Mouse (Mus musculus) spleen, adult 2 months (tissue): ENCODE measurements around the gene Ccdc137. TPM values are rescaled to one million over a fixed set of nuclear protein-coding genes. Genes with fewer than 3 reads are reported as not detected.

Experiments used
- DNase-seq, 2 experiments: peaks; one replicate each; pipeline versions ENCODE4 v3.0.0 to v3.0.0-alpha.2; 2012 to 2021; ENCODE audit warnings: low spot score in 2 of 2, low read depth in 1 of 2
- H3K27ac ChIP-seq: fragments of 200-500 bp; 2 replicates; pipeline ENCODE4 v1.5.1; 2012; ENCODE audit warnings: low read length, inconsistent platforms; ENCODE audit not compliant: insufficient read depth
- H3K27me3 ChIP-seq: fragments of 200-500 bp; 2 replicates; pipeline ENCODE4 v1.6.1; 2012; ENCODE audit warnings: mild to moderate bottlenecking, moderate library complexity, low read length, inconsistent platforms; ENCODE audit not compliant: control insufficient read depth, insufficient read depth
- H3K36me3 ChIP-seq: fragments of 200-500 bp; 2 replicates; pipeline ENCODE4 v1.6.1; 2012; ENCODE audit warnings: mild to moderate bottlenecking, low read length, inconsistent platforms; ENCODE audit not compliant: control insufficient read depth, insufficient read depth
- H3K4me1 ChIP-seq: fragments of 200-500 bp; 2 replicates; pipeline ENCODE4 v1.6.1; 2011; ENCODE audit warnings: inconsistent platforms; ENCODE audit not compliant: control insufficient read depth, insufficient read depth, insufficient read length
- H3K4me3 ChIP-seq: fragments of 200-500 bp; 2 replicates; pipeline ENCODE4 v1.5.1; 2011; ENCODE audit warnings: mild to moderate bottlenecking, inconsistent platforms; ENCODE audit not compliant: insufficient read depth, insufficient read length; ENCODE audit errors: extremely low read depth
- CTCF ChIP-seq: fragments of 200-500 bp; IDR thresholded peaks from 2 replicates; pipeline ENCODE4 v1.5.1; 2011; ENCODE audit warnings: mild to moderate bottlenecking, inconsistent platforms; ENCODE audit not compliant: insufficient read depth, insufficient read length, insufficient replicate concordance; ENCODE audit errors: extremely low read depth
- POLR2A ChIP-seq: fragments of 200-500 bp; IDR thresholded peaks from 2 replicates; pipeline ENCODE4 v1.6.1; 2011; ENCODE audit warnings: low read depth, low read length, inconsistent platforms
- WGBS: fragments of 180-500 bp; shearing (Covaris S2); methylation state at CpG from one replicate; pipeline ENCODE4 v1.1.7; 2018; 5-methylcytosine and 5-hydroxymethylcytosine counted together
- polyA plus RNA-seq: library from polyadenylated mRNA; depleted of rRNA; stranded (reverse); fragments of >200 nt; gene quantifications from 2 replicates; pipeline ENCODE4 v1.2.3, GENCODE M21; 2012

The Ccdc137 gene
- polyA plus RNA-seq, 1 experiment: 11.2 TPM

DNA sequence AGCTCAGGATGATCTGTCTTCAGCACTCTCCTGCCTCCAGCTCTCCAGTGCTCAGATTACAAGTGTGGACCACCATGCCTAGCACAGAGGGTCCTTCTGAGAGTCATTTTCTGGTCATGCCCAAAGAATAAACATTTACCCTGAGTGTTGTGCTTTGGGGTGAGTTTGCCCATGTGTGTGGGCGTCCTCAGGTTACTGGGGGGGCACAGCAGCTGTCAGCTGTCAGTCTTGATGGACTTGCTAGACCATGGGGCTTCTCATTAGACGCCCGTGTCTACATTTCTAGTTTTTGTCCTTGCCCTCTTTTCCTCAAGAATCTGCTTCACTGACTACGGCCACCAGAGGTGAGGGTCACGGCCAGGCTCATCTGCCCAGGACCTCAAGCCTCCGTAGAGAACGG is 10.7 kb upstream of the Ccdc137 start:
- 93% methylated on average over 7 of the region's 7 CpGs for WGBS
- H3K27ac ChIP-seq: no peak overlapping the region
- no peak for DNase-seq
- no peaks in the 10 kb centered on the region for H3K27me3 ChIP-seq
- no peaks in the 10 kb centered on the region for H3K4me1 ChIP-seq
- no peaks in the 10 kb centered on the region for H3K36me3 ChIP-seq
- H3K4me3 ChIP-seq: no peak overlapping the region
- TF ChIP-seq POLR2A (no peak), CTCF (no peak)

GRCm38 (mm10) chr11:120452246-120452645 is 5.7 kb upstream of the Ccdc137 start:
- Histone ChIP-seq H3K4me1 (no peaks in the 10 kb centered on the region), H3K36me3 (no peaks in the 10 kb centered on the region), H3K4me3 (no peak overlapping the region), H3K27ac (no peak overlapping the region), H3K27me3 (no peaks in the 10 kb centered on the region)
- no peak for TF ChIP-seq POLR2A
- TF ChIP-seq CTCF: no peak
- WGBS: 79% methylated on average over 3 of the region's 3 CpGs
- DNase-seq: no peak

GRCm38 (mm10) chr11:120453306-120453705 is 4.6 kb upstream of the Ccdc137 start, which contains the start of gene Pde6g:
TSS of gene Pde6g (minus strand) at chr11:120453500.
- Histone ChIP-seq H3K4me1 (no peaks in the 10 kb centered on the region), H3K27me3 (no peaks in the 10 kb centered on the region), H3K4me3 (no peak within 1 kb of the TSS), H3K27ac (no peak within 1 kb of the TSS), H3K36me3 (no peaks in the 10 kb centered on the region)
- no peak for DNase-seq
- TF ChIP-seq POLR2A: no peak
- no peak for TF ChIP-seq CTCF
- 96% methylated on average over 4 of the region's 4 CpGs for WGBS

DNA sequence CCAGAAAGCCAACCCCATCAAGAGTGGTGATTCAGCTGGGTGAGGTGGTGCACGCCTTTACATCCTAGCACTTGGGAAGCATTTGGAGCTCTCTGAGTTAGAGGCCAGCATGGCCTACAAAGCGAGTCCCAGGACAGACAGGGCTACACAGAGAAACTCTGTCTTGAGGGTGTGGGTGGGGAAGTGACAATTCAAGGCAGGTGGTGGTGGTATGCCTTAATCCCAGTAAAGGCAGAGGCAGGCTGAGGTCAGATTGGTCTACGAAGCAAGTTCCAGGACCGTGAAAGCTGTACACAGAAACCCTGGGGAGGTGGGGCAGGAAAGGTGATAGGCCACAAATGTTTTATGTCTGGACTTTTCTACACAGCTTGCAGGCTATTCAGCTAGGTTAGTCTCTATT is 3.0 kb upstream of the Ccdc137 start:
- Histone ChIP-seq H3K4me3 (no peak overlapping the region), H3K4me1 (peaks cover 3% of the 10 kb centered on the region; the same call in 1 of the 2 replicates), H3K36me3 (no peaks in the 10 kb centered on the region; the same call in 1 of the 2 replicates), H3K27ac (no peak overlapping the region), H3K27me3 (no peaks in the 10 kb centered on the region)
- 92% methylated on average over 4 of the region's 4 CpGs for WGBS
- TF ChIP-seq CTCF (no peak), POLR2A (no peak)
- no peak for DNase-seq

DNA sequence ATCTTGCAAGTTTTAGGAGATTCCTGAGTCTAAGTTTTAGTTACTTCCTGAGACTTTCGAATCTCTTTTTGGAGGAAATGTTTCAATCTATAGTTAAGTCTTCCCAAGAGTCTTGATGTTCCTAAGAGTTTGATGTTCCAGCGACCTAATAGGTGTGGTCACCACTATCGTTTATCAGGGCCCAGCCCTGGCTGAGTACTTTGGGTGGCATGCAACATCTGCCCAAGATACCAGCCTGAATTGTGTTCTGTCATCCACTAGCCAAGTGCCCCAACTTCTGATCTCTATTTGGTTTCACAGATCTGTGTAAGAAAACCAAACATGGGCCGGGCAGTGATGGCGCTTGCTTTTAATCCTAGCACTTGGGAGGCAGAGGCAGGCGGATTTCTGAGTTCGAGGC is 2.5 kb upstream of the Ccdc137 start:
- H3K4me3 ChIP-seq: no peak overlapping the region
- no peak for DNase-seq
- H3K4me1 ChIP-seq: peaks cover 3% of the 10 kb centered on the region; the same call in 1 of the 2 replicates
- no peak overlapping the region for H3K27ac ChIP-seq
- no peak for TF ChIP-seq POLR2A
- no peaks in the 10 kb centered on the region; the same call in 1 of the 2 replicates for H3K36me3 ChIP-seq
- 85% methylated on average over 7 of the region's 7 CpGs for WGBS
- no peaks in the 10 kb centered on the region for H3K27me3 ChIP-seq

DNA sequence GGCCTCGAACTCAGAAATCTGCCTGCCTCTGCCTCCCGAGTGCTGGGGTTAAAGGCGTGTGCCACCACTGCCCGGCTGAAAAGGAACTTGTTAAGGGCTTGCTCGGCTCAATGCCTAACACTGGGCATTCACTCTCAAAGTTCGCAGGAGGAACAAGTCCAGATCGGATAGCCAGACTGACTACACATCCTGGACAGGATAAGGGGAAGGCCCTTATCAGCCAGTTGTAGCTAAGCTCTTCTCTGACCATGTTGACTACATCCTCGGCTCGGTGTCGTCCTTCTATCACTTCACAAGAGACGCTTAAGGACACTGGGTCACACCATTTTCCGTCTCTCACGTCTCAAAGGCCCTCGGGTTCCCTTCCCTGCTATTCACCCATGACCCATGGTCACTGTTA is 545 bp upstream of the Ccdc137 start:
- H3K27me3 ChIP-seq: no peaks in the 10 kb centered on the region
- no peak for DNase-seq

DNA sequence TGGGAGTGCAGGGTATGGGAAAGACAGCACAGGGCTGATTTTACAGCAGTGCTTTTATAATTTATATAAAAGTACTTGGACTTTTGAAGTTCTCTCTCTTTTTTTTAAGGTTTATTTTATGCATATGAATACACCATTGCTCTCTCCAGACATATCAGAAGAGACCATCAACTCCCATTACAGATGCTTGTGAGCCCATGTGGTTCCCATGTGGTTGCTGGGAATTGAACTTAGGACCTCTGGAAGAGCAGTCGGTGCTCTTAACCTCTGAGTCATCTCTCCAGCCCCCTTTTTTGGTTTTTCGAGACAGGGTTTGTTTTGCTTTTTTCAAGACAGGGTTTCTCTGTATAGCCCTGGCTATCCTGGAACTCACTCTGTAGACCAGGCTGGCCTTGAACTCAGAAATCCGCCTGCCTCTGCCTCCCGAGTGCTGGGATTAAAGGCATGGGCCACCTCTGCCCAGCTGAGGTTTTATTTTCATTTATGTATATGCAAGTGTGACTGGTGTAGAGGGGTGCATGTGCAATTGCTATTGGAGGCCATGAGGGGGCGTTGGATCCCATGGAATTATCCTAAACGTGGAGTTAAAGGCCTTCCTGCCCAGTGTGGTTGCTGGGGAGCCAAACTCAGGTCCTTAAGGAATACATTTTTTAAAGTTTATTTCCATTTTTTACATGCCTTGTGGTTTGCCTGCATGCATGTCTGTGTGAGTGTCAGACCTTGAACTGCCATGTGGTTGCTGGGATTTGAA is 1.1 kb downstream of the Ccdc137 start:
- Histone ChIP-seq H3K36me3 (peaks cover 7% of the 10 kb centered on the region), H3K4me3 (no peak overlapping the region), H3K4me1 (peaks cover 3% of the 10 kb centered on the region; the same call in 1 of the 2 replicates), H3K27me3 (no peaks in the 10 kb centered on the region), H3K27ac (no peak overlapping the region)
- TF ChIP-seq CTCF (no peak), POLR2A (no peak)
- WGBS: 59% methylated on average over 6 of the region's 6 CpGs
- no peak for DNase-seq

More for the DNA sequence above, 545 bp upstream of the Ccdc137 start:
- WGBS: 7% methylated on average over 14 of the region's 14 CpGs
- TF ChIP-seq POLR2A (no peak), CTCF (no peak)
- H3K4me1 ChIP-seq: peaks cover 3% of the 10 kb centered on the region; the same call in 1 of the 2 replicates
- peaks cover 6% of the 10 kb centered on the region for H3K36me3 ChIP-seq
- peak overlapping the region; percentile 62 for H3K27ac ChIP-seq
- H3K4me3 ChIP-seq: peak overlapping the region; percentile 83
